Mouse (Mus musculus): Measurements from ENCODE around the gene Ptprr.

Gene Ptprr

GRCm38 (mm10) chr10:116264521-116264920 is 246.5 kb downstream of the Ptprr start:
- in situ Hi-C loops (cut with MboI; ENCODE audit: low sequenced_read_pairs), result no loop called here

DNA sequence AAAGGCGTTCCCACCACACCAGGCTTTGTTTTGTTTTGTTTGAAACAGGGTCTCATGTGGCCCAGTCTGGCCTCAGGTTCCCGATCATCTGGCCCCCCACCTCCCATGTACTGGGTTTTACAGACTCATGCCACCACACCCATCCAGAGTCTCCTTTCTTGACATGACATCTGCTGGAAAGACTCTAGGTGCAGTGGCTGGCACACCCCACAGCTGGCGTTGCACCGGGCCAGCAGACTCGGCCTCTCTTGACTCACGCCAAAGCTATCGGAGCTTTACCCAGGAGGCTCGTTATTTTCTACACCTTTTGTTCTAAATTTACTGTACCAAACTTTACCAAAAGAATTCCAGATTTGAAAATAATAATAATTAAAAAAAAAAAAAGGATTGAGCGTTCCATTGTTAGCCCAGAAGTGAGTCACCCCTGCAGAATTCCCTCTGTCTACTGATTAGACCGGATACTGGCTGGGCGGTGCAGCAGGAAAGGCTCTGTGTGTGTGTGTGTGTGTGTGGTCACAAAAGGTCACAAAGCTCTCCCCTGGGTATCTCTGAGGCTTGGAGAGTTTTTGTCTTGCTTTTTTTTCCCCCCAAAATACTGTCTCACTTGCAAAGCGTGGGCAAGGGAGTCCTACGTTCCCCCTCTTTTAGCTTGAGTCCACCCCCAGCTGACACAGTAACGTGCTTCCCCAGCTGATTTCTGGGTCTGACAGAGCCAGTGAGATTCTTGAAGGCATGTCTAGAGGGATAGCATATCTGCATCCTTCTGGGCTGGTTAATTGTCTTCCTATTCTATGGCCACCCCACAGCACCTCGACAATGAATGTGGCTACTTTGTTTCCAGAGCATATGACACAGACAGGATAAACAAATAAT is 248.8 kb downstream of the Ptprr start:
- in situ Hi-C loops (cut with MboI; ENCODE audit: low sequenced_read_pairs), result no loop called here

- in situ Hi-C loops (cut with MboI; ENCODE audit: low sequenced_read_pairs), result no loop called here
Observed at GRCm38 (mm10) chr10:116267434-116267822, 249.4 kb downstream of the Ptprr start.

DNA sequence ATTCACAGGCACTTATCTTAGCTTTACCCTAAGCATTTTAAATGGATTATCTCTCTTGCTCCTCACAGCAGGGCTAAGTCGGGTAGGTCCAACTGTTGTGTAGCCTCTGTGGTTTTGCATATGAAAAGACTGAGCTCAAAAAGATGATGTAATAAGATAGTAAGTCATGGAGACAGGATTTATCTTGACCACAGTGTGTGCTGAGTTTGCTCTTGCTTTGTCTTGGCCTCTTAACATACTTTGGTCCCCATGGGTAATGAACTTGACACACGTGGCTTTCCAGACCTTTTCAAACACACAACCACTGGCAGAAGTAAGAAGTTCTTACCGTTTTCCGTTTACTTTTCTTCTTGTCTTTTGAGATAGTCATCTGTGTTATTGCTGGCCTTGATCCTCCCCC is 250.3 kb downstream of the Ptprr start:
- in situ Hi-C loops (cut with MboI; ENCODE audit: low sequenced_read_pairs), result no loop called here

- in situ Hi-C loops (cut with MboI; ENCODE audit: low sequenced_read_pairs), result no loop called here
Observed at GRCm38 (mm10) chr10:116270646-116271469, 252.8 kb downstream of the Ptprr start.

DNA sequence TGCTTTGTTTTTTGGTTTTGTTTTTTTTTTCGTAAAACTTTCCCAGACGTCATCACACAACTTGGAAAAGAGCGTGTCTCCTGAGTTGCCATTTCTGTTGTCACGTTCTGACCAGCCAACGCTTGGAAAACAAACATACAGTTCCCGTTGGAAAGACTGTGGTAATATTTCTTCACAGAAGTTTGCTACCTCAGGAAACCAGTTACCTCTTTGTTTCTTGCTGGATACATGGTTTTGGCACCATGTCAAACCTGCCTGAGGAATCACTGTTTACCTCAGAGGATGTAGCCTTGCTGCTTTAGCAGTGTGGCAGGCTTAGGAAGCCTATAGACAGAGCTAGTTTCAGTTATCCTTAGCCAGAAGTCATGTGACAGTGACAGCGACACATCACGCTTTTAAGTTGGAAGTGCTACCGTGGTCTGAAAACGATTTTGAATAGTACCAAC is 253.5 kb downstream of the Ptprr start:
- in situ Hi-C loops (cut with MboI; ENCODE audit: low sequenced_read_pairs), result no loop called here

- in situ Hi-C loops (cut with MboI; ENCODE audit: low sequenced_read_pairs), result no loop called here
Observed at GRCm38 (mm10) chr10:116272156-116272555, 254.1 kb downstream of the Ptprr start.

- in situ Hi-C loops (cut with MboI; ENCODE audit: low sequenced_read_pairs), result no loop called here
Observed at GRCm38 (mm10) chr10:116275280-116275679, 257.3 kb downstream of the Ptprr start, which contains the start of gene Ptprb. TSS of gene Ptprb (plus strand) at chr10:116275523.

GRCm38 (mm10) chr10:116286697-116287344 is 268.8 kb downstream of the Ptprr start:
- in situ Hi-C loops (cut with MboI; ENCODE audit: low sequenced_read_pairs), result no loop called here

DNA sequence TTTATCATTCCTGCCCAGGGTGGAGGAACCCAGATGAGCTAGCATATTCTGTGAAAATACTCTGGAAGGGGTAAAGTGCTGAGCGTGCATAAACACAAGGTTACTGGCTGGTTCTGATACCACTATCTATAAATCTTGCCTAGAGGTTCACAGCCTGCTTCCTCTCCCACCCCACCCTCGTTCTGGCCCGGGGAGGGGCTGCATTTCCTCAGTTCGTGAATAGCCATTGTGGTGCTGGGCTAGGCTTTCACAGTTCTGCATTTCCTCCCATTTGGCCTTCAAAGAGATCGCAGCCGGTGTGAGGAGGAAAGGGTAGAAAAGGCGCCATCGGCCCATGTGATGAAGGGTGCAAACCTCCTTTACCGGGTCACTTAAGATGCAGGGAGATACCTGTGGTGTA is 270.1 kb downstream of the Ptprr start:
- in situ Hi-C loops (cut with MboI; ENCODE audit: low sequenced_read_pairs), result no loop called here

GRCm38 (mm10) chr10:116290483-116290882 is 272.5 kb downstream of the Ptprr start:
- in situ Hi-C loops (cut with MboI; ENCODE audit: low sequenced_read_pairs), result no loop called here

DNA sequence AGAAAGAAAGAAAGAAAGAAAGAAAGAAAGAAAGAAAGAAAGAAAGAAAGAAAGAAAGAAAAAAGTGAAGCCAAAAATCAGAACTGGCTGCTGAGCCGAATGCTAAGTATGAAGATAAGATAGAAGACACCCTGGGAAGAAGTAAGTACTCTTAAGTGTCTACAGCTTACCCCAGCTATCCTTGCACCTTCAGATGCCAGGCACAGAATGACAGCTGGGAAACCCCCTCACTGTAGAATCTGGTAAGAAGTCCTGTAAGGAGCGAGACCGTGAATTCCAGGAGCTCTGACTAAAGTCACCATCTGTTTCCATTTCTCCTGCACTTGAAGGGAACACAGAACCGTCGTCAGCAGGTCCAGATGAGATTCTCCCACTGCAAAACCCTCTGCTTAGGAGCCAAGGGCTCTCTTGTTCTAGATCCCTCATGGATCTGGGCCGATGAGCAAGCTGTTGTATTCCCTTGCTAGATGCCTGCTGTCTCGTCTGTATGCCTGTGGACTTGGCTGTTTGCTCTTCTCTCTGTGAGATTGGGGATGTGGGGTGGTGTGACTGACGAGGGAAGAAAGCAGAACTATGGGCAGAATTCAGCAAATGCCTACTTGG is 273.2 kb downstream of the Ptprr start:
- in situ Hi-C loops (cut with MboI; ENCODE audit: low sequenced_read_pairs), result no loop called here

- in situ Hi-C loops (cut with MboI; ENCODE audit: low sequenced_read_pairs), result no loop called here
Observed at GRCm38 (mm10) chr10:116296439-116296838, 278.4 kb downstream of the Ptprr start.

DNA sequence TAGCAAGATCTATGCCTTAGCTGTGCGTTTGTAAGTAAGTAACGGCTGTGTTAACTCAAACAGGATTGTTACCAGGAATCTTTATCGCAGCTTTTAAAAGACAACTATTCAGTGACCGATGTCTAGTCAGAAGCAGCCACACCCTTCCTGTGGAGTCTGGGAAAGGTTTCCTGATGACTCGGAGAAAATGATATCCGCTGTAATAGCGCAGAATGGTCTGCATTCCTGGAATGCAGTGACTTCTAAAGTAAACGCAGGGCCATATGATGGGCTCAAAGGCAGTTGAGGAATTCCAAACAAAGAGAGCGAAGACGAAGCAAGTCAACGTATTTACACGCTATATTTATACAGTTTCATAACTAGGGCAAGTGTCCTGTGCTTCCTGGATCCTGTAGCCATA is 279.8 kb downstream of the Ptprr start:
- in situ Hi-C loops (cut with MboI; ENCODE audit: low sequenced_read_pairs), result no loop called here

- in situ Hi-C loops (cut with MboI; ENCODE audit: low sequenced_read_pairs), result no loop called here
Observed at GRCm38 (mm10) chr10:116300824-116301223, 282.8 kb downstream of the Ptprr start.

DNA sequence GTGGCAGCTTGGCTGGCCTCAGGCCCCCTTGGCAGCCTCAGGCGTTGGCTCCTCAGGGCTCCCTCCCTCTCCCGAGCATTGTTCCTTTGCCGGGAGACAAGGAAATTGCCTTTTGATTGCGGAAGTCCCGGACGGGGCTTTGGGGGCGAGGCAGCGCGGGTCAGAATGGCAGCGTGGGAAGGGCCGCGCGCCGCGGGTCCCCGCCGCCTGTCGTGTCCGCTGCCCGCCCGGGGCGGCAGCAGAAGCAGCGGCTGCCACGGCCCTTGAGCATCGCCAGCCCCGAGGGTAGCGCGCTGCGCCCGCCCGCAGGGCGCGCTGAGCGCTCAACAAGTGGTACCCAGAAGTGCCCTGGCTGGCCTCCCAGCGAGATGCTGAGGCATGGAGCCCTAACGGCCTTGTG is 283.2 kb downstream of the Ptprr start:
- in situ Hi-C loops (cut with MboI; ENCODE audit: low sequenced_read_pairs), result no loop called here

GRCm38 (mm10) chr10:116304355-116304754 is 286.3 kb downstream of the Ptprr start:
- in situ Hi-C loops (cut with MboI; ENCODE audit: low sequenced_read_pairs), result no loop called here

DNA sequence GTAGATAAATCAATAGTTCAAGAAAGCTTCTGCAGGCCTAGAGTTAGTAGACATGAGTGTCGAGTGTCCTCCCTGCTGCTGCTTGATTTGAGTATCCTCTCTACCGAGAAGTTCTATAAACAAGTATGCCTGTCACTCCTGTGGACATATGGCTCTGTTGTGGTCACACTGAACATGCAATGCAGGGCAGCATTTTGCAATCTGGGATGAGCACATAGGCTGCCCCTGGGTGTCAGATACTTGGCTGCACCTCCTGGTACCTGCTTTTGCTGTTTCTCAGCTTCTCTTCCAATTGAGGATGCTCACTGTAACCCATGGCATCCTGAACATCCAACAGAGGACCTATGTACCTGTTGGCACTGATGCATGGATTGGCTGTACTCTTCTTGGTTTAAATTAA is 291.4 kb downstream of the Ptprr start:
- in situ Hi-C loops (cut with MboI; ENCODE audit: low sequenced_read_pairs), result no loop called here

DNA sequence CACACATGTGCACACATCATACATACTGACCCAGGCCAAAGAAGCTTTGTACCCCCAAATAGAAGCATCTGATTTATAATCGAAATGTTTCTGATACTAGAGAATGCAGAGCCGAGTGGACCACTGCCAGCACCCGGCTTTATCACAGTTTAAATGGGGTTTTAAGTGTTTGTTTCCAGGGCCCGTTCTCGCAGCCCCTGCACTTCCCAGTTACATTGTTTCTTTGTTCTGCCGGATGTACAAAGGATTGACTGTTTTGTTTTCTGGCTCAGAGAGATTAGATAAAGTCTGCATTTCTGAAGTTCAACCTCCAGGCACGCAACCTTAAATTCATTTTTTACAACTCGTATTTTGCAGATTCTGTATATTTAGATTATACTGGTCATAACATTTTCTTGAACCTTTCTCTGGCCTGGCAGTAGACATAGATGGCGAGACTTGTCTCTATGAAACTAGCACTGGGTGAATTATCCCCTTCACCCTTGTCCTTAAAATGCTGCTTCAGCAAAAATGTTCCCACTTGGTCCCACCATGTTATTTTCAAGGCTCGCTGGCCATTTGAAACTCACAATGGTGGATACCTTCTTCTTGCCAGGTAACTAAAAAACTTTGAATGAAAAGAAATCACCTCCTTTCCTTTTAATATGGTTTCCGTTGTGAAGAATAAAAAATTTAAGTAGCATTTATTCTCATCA is 292.6 kb downstream of the Ptprr start:
- in situ Hi-C loops (cut with MboI; ENCODE audit: low sequenced_read_pairs), result no loop called here

DNA sequence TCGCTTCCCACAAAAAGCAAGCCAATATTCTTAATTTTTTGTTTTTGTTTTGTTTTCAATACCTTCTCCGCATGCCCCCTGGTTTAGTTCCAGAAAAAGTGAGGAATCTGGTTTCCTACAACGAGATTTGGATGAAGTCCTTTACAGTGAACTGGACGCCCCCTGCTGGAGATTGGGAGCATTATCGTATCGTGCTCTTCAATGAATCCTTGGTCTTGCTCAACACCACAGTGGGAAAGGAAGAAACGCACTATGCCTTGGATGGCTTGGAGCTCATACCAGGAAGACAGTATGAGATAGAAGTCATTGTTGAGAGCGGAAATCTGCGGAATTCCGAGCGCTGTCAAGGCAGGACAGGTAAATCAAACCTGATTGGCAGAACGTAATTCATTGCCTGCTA is 301.2 kb downstream of the Ptprr start:
- in situ Hi-C loops (cut with MboI; ENCODE audit: low sequenced_read_pairs), result no loop called here

Data from CH12F3 (cell line).